Mouse (Mus musculus) left cerebral cortex, adult 11 months (tissue): Measurements from ENCODE around the gene Ppm1h.

Experiments used
- DNase-seq: peaks from one replicate; pipeline ENCODE4 v3.0.0; 2022; ENCODE audit warnings: low spot score

Gene Ppm1h

DNA sequence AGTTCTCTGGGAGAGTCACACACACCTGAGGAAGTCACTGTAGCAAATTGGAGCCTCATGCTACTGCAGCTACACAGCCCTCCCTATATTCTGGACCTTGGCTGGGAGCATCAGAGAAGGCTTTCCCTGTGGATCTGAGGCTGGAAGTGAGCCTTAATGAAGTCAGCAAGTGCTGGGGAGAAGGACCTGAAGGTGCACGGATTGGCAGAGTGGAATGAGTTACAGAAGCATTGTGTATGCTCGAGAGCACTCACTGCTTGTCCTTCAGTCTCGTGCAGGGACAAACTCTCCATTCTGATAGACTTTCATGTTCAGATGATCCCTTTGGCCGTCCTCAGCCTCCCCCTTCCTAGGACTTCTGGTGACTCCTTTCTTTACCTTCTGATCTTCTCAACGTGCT lies 26.3 kb downstream of the Ppm1h start:
- DNase-seq: no peak

DNA sequence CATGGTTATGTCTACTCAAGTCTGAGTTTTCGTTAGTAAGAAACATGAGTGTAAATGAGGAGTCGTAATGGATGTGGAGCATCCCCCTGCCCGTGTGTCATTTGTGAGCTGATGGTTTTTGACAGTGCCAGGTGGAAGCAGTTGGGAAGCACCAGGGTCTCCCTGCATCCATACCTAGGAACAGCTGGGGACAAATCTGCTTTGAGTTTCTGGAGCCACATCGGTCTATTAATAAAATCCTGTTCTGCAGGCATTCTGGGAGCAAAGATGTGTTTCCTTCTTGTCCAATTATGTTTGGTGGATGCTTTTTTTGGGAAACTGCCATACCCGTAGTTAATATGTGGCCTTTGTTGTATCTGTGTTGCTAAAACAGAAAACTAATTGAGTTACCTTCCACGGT lies 26.9 kb downstream of the Ppm1h start:
- no peak for DNase-seq

DNA sequence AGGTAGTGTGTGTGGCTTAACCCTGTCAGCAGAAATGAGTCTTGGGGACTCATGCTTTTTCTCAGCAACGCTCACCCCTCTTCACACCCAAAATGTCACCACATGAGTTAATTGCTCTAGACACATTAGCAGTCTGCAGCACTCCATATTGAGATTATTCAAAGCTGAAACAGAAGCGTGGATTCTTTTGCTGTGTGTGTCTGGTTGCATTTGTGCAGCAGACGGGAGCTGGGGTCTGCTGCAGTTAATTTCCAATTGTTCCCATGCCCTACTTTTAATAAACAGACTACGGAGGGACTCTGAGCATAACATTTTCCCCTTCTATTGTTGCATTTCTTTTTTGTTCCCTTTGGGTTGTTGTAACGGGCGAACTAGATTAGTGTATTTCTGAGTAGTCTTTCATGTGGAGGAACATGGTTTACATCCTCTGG lies 32.8 kb downstream of the Ppm1h start:
- DNase-seq: no peak

DNA sequence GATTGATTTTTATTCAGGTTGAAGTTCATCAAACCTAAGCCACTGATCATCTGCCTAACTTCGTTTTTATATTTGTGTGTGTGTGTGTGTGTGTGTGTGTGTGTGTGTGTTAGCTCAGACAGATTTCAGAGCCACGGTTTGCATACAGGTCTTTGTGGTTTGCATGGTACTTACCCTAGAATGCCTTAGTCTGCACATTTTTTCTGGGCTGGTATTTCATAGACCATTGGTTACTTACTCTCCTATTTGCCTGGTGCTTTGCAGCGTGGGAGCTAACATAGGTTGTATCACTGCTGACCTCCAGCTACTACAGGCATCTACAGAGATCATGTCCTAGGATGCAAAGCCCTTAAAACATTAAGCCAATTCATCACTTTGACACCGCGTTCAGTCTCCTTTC lies 33.7 kb downstream of the Ppm1h start:
- no peak for DNase-seq

DNA sequence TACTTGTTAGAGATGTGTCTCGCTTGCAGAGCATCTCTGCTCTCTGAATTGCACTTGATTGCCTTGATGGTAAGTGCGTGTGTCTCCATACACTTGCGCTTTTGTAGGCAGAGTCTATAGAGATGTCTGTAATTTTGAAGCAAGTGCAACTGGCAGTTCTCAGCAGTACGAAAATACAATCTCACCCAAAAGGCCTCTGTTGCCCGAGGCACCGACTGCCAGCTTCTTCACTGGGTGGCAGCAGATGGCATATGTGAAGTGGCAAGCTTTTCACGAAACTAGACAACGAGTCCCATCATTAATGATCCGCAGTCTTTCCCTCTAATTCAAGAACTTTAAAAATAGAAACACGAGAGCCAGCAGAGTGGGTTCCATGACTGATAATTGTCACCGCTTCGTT lies 37.3 kb downstream of the Ppm1h start:
- DNase-seq: no peak

DNA sequence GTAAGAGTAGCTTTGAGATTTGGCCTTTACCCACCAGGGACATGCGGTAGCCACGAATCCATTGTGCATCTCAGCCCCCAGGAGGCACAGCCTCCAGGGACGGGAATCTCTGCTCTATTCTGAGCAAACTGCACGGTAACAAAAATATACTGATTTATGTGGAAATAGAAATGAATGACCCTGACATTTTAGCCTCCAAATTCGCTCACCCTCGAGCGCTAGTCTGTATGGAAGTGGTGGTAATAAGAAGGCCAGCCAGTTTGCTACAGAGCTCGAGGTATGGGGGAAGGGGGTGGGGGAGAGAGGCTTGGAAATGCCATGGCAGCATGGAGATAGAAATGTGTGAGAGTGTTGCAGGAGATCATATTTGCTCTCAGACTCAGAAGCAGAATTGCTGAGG lies 37.7 kb downstream of the Ppm1h start:
- no peak for DNase-seq

DNA sequence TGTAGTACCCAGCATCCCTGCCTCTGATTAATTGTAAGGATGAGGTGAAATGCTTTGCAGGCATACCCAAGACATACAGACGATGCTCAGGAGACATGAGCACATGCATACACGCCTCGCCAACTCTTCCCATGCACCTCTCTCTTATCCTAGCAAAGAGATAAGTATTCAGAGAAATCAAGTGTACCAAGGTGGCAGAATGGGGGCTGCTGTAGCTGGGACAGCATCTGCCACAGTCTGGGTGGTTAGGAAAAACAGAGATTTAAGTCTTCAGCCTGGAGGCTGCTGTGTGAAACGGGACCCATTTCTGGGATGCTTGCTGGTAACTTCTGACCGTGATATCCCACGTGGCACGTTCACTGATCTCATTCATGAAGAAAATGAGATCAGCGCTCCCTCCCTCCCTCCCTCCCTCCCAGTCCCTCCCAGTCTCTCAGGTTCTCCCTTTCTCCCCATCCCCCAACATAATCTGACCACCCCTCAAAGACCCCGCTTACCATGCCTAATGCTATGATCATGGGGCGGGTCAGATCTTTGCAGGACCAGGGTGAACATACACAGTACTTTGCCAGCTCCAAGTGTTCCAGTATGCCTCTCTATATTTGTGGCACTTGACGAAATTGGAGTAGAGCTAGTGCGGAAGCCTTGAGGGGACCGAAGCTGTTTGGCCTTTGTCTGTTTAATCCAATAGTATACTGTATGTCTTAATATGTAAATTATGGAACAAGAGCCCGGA lies 38.3 kb downstream of the Ppm1h start:
- no peak for DNase-seq

DNA sequence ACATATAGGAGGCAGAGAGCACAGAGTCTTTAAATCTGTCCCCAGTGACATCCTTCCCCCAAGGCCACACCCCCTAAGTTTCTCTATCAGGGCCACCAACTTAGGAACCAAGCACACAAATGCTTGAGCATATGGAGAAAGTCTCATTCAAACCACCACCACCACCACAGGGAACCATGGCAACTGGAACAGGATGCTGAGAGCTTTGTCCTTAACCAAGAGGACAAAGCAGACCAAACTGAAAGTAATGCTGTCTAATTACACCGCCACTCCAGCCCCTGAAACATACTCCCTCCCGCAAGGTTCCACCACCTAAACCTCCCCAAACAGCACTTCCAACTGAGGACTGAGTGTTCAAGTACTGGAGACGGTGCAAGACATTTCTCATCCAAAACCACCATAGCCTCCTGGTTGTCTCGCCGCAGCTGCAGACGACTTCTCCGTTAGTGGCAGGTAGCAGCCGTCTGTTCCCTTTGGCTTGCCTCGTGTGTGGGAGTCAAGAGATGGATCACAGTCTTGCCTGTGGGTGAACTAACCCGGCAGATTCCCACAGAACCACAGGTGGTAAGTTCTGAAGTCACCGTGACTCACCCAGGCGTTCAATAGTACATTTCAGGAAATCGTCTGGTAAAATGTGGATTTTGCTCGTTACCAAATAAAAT lies 39.3 kb downstream of the Ppm1h start:
- peak; percentile 43 for DNase-seq

DNA sequence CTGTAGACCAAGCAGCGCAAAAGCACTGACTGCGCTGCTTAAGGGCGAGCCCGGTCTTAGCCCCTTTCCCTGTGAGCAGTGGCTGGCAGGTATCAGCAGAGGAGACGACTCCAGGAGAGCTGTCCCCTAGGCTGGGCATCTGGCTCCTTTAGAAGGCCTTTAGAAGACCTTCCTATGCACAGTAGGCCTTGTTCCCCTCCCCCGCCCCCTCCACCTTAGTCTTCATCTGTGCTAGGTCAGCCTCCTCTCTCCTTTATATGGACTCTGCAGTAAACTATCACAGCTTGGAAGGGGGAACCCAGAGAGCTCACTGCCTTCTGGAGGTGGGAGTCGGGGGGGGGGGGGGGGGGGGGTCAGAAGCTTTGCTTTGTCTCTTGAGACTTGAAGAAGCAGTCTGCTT lies 40.4 kb downstream of the Ppm1h start:
- no peak for DNase-seq

DNA sequence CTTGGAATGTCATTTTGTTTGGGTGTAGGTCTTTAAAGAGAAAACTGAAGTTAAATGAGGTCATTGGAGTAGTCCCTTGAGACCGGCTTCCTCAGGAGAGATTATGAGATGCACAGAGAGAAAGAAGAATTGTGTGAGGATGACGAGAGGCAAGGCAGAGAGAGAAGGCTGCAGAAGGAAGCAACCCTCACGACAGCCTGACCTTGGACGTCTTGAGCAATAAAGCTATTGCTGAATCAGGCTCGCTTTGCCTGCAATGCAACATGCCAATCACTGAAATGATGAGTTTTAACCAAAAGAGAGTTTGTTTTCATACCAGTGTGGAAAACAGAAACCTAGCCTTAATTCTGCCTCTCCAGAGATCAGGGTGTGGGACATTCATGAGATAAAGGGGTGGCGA lies 43.5 kb downstream of the Ppm1h start:
- no peak for DNase-seq

DNA sequence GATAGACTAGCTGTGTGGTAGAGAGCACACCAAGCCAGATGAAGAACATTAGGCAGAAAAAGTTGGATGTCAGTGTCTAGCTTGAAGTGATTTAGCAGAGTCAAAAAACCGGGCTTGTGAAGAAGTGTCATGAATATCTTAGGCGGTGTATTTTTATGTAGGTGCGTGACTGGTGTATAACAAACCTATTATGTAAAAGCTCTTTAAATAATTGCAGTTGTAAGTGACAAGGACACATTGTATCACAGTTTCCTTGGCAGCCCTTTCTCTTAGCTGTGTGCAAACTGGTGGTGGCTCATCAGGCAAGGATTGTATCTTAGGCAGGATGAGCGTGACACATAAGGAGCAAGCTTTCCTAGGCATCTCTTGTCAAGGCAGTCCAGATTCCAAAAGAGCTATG lies 46.1 kb downstream of the Ppm1h start:
- peak; percentile 75 for DNase-seq

DNA sequence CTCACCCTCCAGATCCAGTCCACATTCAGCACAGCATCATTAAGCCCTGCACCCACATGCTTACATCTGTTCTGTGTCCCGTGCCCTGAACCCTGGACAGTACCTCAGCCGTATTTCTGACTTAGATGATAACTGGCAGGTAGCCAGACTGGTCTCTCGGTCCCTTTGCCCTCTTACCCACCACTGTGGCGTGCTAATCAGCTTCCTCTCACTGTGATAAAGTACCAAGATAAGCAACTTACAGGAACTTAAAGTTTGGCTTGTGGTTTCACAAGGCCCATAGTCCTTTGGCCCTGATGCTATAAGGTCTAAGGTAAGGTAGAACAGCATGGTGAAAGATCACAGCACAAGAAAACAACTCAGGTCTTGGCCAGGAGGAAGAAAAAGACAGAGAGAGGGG lies 48.7 kb downstream of the Ppm1h start:
- DNase-seq: no peak

DNA sequence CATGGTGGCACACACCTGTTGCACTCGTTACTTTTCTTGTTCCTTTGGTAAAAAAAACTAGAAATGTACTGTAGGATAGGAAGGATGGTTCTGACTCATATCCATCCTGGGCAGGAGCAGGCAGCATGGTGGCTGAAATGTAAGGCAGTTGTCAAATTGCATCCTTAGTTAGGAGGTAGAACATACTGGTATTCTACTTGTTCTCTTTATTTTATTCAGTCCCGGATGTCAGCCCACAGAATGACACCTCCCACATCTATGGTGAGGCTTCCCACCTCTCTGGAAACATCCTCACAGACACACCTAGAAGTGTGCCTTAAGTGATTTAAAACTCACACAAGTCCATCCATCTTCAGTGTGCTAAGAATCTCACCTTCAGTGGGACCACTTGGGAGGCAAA lies 49.6 kb downstream of the Ppm1h start:
- DNase-seq: no peak

DNA sequence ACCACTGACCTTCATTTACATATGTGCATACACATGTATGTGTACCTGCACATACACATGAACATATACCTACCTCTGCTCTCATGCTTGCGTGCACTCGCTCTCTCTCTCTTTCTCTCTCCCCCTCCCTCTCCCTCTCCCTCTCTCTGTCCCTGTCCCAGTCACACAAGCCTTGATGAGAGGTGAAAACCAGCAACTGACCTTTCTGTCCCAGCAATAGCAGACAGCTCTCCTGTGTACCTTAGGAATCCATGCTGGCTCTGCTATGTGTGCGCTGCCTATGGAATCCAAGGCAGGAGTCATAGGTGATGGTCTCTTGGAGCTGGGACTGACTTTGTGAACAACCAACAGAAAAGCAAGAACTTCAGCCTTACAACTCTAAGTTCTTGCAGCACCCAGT lies 53.6 kb downstream of the Ppm1h start:
- no peak for DNase-seq

DNA sequence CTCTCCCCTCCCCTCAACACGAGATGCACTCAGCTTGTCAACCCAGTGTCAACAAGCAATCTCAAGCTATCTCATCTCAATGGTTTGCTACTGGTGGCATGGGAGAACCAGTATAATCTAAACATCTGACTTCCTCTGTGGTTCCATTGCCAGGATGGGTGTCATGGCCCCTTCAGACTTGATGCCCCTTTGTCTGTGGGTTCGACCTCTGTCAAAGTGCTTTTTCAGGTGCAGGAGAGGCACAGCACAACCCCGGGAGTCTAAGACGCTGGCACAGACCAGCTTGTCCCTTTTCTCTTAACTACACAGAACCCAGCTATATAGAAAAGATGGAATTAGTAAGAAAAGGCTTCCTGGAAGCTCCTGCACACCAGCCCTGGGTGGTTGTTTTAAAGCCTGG lies 56.0 kb downstream of the Ppm1h start:
- DNase-seq: no peak

DNA sequence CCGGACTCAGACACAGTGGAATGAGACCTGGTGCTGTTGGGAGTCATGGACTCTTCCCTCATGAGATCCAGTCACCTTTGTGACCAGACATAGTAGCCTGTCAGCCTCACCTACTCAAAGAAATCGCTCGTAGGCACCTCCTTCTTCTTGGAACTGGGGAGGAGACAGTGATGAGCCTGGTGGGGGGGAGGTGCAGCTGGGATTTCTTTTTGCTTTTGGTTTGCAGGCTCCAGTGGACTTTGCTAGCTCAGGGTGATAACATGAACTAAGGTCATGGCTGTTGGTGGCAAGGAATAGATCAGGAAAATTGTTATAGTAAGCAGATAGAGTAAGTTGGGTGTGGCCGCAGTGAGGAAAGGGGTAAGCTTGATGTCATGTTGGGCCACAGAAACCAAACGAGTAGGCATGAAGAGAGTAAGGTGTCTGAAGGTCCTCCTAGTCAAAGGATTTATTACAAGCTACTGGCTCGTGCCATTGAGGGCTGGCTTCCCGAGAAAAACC lies 56.8 kb downstream of the Ppm1h start:
- no peak for DNase-seq

DNA sequence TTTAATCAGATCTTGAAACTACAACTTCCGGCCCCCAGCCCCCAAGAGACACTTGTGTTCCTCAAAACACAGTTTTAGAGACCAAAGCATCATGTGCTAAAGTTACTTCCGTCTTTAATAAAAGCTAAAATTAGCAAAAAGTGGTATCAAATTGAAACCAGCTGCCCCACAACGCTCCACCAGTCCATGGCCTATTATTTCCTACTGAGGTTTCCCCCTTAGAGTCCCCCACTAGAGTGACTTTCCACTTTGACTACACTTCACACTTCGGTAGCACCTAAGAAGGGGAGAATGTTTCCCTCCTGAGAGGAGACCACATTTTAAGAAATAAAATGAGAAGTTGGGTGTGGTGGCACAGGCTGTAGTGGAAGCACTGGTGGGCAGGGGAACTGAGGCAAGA lies 58.3 kb downstream of the Ppm1h start:
- no peak for DNase-seq

DNA sequence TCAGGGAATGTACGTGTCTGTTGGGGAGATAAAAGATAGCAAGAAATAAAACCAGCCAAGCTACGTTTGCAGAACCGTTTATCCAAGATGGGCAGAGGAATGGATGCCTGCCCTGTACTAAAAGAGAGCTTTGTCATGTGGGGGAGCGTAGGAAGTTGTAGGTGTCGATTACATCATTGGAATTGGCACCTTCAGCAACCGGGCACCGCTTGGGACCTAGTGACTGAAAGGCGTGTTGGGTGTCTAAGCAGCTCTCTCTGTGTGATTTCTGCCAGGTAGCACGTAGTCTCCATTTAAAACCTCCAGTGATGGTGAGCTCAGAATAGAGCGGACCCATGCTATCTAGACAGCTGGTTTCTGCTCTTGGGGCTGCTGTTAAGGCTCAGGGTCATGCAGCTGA lies 60.0 kb downstream of the Ppm1h start:
- no peak for DNase-seq

DNA sequence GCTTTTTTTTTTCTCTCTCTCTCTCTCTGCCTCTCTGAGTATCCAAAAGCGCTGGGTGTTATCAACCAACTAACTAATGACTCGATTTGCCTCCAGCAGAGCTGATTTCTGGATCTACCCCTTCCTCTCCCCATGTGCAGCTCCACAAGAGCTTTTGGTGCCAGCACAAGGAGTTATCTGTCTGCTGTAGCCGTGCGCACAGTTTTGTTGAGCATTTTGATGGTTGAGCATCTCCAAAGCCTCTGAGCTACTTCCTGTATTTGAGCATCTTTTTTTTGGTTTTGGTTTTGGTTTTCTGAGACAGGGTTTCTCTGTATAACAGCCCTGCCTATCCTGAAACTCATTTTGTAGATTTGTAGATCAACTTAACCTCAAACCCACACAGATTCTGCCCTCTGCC lies 60.5 kb downstream of the Ppm1h start:
- no peak for DNase-seq

DNA sequence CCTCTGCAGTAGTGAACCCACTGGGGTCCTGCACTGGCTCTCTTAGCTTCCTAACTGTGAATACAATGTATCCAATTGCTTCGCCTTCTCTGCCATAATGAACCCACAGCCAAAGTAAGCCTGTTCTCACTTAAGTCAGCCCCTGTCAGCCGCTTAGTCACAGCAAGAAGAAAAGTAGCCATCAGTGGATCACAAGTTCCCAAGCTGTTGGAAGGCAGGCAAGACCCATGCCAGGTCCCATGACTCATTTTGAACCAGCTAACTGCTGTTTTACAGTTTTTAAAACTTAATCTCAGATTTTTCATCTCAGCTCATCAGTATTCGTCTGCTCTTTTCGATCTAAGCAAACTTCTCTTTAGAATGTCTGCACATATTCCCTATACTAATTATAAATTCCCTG lies 61.6 kb downstream of the Ppm1h start:
- no peak for DNase-seq

DNA sequence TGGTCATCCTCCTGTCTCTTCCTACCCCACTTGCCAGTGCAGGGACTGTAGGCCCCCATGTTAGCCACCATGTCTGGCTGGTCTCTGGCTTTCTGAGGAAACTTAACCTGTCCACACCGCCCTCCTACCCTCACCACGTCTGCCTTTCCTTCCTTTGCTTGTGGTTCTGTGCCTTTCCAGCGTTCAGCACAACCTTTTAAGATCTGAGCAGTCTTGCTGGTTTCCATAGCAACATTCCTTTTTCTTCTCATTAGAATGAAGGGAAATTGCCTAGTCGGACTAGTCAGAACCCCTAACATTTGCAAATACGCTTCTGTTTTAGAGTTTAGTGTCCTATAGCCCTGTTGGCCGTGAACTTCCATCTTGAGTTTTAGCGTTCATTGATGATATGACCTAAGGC lies 62.6 kb downstream of the Ppm1h start:
- DNase-seq: no peak

DNA sequence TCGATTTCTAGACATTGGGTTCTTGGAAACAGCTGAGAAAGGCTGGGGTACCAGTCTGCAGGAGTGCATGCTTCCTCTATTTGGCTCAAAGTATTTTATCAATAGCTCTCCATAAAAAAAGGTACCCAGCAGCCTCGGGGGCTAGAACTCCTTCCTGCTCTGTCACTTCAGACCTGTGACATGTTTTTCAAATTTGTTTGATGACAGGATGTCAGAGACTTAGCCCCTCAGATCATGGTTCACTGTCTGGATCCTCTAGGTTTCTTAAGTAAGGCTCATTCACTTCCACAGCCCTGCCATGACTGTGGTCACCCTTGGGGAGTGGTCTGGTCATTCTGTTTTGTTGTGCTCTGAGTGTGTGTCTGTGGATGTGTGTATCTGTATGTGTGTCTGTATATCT lies 63.6 kb downstream of the Ppm1h start:
- no peak for DNase-seq

DNA sequence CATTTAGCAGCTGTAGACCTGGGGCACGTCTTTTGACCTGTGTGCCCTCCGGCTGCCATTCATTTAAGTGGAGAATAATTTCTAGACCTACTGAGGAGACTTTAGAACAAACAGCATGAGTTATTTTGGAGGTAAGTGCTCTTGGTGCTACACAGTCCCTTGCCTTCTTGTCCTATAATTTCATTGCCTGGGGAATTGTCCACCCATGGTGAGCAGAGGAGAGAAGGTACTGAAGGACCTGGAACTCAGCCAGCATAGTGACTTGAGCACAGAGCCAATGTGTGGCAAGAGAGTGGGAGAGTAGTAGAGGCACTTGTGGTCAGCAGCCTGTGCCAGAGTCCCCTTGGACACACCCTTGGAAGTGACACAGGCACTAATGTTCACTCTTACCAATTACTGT lies 64.8 kb downstream of the Ppm1h start:
- DNase-seq: no peak

DNA sequence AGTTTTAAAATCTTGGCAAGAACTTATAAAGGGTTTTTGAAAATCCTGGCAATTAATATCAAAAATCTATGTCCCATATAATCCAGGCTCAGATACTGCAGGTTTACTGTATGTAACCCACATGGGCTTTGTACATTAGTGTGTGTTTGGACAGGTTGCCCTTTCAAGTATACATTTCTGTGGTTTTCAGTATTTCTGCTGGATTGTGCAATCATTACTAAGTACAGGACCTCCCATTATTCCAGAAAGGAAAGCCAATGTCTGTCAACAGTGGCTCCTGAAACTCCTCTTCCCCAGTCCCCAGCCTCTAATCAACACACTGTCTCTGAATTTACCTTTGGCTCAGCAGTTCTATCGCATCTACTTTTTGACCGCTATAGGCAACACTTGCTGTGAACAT lies 66.4 kb downstream of the Ppm1h start:
- DNase-seq: no peak
